Mouse (Mus musculus) adipose tissue, adult 10 weeks (tissue): ENCODE measurements around the gene Mark3. TPM values are rescaled to one million over a fixed set of nuclear protein-coding genes. Genes with fewer than 3 reads are reported as not detected.

Experiments
- polyA plus RNA-seq: library from polyadenylated mRNA; stranded (reverse); fragments of 350-450 nt; fragmentation: Illumina TruSeq; extraction: RNeasy Lipid Tissue Mini Kit (QIAGEN cat#74804); gene quantifications from one replicate; pipeline ENCODE4 v1.2.3, GENCODE M21; 2014; ENCODE audit warnings: low read depth, low replicate concordance

Mark3 gene
- 37.2 TPM for polyA plus RNA-seq

GRCm38 (mm10) chr12:111574074-111574886 lies at the start of gene Mark3:
Gene Mark3, plus strand, starts transcription at chr12:111574523.

GRCm38 (mm10) chr12:111537796-111538291 lies 36.5 kb upstream of the Mark3 start, which contains the start of gene Eif5:
Gene Eif5, plus strand, starts transcription at chr12:111538016.

GRCm38 (mm10) chr12:111672176-111672575 lies 97.9 kb downstream of the Mark3 start, which contains the start of gene Ckb:
Gene Ckb, minus strand, starts transcription at chr12:111672338.

GRCm38 (mm10) chr12:111677882-111678669 lies 103.8 kb downstream of the Mark3 start, which contains the start of gene Trmt61a:
Gene Trmt61a, plus strand, starts transcription at chr12:111678105.

Other genes starting within 250 kb of the Mark3 start
- gene Cdc42bpb, start 196.8 kb upstream of the Mark3 start, polyA plus RNA-seq: 65.8 TPM
- not detected for gene Lbhd2, start 167.7 kb upstream of the Mark3 start, polyA plus RNA-seq
- gene Exoc3l4, start 157.5 kb upstream of the Mark3 start, polyA plus RNA-seq: 13.6 TPM
- 16.3 TPM for gene Tnfaip2, start 132.1 kb upstream of the Mark3 start, polyA plus RNA-seq
- gene Gm266, start 88.7 kb upstream of the Mark3 start, polyA plus RNA-seq: 28.3 TPM
- gene Eif5, start 36.5 kb upstream of the Mark3 start, polyA plus RNA-seq: 177 TPM
- gene Ckb, start 97.8 kb downstream of the Mark3 start, polyA plus RNA-seq: 155 TPM
- gene Trmt61a, start 103.6 kb downstream of the Mark3 start, polyA plus RNA-seq: 16.5 TPM
- gene Bag5, start 138.7 kb downstream of the Mark3 start, polyA plus RNA-seq: 35.6 TPM
- 61.8 TPM for gene Apopt1, start 138.7 kb downstream of the Mark3 start, polyA plus RNA-seq
- 61.9 TPM for gene Klc1, start 184.3 kb downstream of the Mark3 start, polyA plus RNA-seq
- 6.3 TPM for gene Xrcc3, start 239.3 kb downstream of the Mark3 start, polyA plus RNA-seq
- gene Zfyve21, start 239.6 kb downstream of the Mark3 start, polyA plus RNA-seq: 98.0 TPM